Mouse (Mus musculus) gonadal fat pad, adult 2 months (tissue): ENCODE measurements around the gene Babam2. TPM values are rescaled to one million over a fixed set of nuclear protein-coding genes. Genes with fewer than 3 reads are reported as not detected.
"Not testable (repeated sequence)": the region's sequence is repeated elsewhere in the genome, so short reads cannot be mapped to it uniquely, and the experiment has no call there.

ENCODE experiments used
- DNase-seq: peaks from one replicate; pipeline ENCODE4 v3.0.0-alpha.2; 2012; ENCODE audit warnings: low read depth
- polyA plus RNA-seq: library from polyadenylated mRNA; depleted of rRNA; stranded (reverse); fragments of >200 nt; gene quantifications from 2 replicates; pipeline ENCODE4 v1.2.3, GENCODE M21; 2012

The Babam2 gene
- polyA plus RNA-seq, 1 experiment, result 49.9 TPM

DNA sequence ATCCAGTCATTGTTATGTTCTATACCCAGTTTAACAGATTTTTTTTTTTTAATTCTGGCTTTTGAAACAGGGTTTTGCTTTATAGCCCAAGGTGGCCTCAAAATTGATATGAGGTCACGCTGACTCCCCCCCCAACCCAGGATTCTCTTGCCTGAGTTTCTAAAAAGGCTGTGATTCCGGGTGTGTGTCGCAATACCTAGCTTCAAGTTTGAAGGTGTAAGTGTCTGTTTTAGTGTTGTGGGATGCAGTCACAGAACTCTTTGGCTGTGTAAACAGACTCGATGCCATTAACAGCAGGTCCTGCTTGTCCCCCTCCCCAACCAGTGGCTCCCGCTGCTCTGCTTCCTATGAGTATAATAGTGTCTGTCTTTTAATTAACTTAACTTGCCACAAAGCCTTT lies 84.1 kb downstream of the Babam2 start:
- no peak for DNase-seq

GRCm38 (mm10) chr5:31787201-31787600 lies 89.7 kb downstream of the Babam2 start:
- DNase-seq, result peak; percentile 30

DNA sequence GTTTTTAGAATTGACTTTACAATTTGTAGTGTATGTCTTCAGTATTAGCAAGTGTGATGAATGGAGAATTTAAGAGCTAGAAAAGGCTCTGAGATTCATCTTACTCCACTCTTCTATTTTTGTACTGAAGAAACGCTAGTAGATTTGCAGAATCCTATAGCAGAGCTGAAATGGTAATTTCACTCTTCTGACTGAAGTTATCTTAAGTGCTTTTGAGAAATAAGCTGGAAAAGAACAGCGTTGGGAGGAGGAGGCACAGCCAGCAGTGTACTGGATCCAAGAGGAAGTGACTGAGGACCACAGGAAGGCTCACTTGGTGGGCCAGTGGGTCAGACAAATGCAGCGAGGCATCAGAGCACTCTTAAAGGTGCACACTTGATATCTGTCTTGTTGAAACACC lies 90.1 kb downstream of the Babam2 start:
- DNase-seq, result no peak

DNA sequence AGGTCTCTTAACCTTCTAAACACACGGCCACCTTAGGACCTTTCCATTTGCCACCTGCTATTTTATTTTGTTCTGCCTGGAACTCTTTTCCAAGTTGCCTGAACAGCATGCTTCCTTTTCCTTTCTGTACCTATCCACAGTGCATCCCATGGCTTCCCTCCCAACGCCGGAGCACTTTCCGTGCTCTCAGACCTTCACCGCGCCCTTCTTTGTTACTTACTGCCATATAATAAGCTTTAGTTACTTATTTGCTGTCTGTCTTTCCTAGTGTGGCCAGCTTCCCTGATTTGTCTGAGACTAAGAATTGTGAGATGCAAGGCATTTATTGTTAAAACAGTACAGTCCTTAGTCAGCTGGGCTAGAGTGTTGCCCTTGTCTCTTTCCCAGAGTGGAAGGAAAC lies 94.9 kb downstream of the Babam2 start:
- no peak for DNase-seq

DNA sequence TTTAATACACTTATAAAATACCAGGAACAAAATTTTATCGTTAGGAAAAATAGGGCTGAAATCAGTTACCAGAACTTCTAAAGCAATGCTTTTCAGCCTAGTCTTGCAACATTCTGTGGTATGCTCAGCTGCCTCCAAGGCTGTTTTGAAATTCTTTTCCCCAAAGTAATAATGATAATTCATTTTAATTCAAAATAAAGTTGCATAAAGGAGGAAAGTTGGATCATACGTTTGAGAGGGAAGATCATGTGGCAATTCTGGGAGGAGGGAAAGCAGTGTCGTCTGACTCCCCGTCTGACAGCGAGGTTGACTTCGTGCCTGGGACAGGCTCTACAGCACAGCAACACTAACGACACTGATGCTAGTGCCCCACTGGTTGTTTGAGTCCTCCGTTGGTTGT lies 95.4 kb downstream of the Babam2 start:
- DNase-seq, result peak; percentile 34

GRCm38 (mm10) chr5:31795414-31795813 lies 97.9 kb downstream of the Babam2 start:
- no peak for DNase-seq

- DNase-seq, result no peak
Observed at GRCm38 (mm10) chr5:31796979-31797378, 99.5 kb downstream of the Babam2 start.

DNA sequence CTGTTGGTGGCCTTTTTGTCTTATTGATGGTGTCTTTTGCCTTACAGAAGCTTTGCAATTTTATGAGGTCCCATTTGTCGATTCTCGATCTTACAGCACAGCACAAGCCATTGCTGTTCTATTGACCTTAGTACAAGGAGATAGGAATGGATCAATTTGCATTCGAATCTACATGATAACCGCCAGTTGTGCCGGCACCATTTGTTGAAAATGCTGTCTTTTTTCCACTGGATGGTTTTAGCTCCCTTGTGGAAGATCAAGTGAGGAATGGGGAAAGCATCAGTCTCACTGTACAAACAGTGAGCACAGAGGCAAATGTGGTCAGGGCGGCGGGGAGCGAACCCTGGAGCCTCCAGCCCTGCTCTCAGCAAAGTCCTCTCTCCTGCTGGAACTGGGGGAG lies 106.7 kb downstream of the Babam2 start:
- not testable (repeated sequence) for DNase-seq

- no peak for DNase-seq
Observed at GRCm38 (mm10) chr5:31804751-31805150, 107.3 kb downstream of the Babam2 start.

DNA sequence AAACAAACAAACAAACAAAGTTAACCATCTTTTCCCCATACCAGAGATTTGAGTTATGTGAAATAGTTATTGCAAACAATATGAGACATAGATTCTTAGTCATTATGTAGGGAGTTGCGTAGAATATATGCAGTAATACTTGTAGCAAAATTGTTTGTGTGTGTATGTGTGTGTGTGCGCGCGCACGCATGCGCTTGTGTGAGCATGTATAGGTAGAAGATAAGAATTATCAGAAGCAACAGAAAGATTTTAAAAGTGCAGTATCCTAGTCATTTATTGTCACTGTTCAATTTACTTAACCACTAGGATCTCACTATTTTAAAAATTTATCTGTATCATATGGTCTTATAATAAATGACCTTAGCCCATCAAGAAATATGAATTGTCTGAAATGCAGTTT lies 109.8 kb downstream of the Babam2 start:
- no peak for DNase-seq

DNA sequence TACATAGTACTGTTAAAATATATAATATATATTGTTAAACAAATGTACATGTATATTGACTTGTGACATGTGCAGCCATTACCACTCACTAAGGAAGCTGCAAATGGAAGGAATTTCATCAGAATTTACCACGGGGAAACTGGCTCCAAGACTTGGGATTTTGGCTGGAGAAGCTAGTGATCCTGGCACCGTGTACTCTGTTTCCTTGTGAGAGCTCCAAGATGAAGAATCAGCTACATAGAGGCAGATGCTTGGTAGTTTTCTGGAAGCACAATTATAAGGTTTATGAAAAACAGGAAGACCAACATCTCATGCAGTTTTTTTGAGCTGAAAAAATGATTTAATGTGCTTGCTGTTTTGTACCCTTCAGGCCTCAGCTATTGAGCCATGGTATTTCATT lies 110.8 kb downstream of the Babam2 start:
- DNase-seq, result no peak

- DNase-seq, result no peak
Observed at GRCm38 (mm10) chr5:31810796-31811662, 113.5 kb downstream of the Babam2 start.

DNA sequence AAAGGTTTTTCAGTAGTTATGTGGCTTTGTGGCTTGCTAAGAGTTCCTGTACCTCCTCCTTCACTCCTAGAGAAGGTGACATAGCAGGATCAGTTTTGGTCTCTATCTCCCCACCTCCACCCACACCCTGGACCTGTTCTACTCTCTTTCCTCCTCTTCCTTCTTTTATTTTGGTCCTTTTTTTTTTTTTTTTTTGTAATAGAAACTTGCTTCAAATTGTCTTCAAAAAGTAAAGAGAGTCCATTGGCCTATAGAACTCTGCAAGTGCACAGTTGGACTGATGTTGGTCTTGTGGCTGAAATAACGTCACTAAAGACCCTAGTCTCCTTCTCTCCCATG lies 114.1 kb downstream of the Babam2 start:
- no peak for DNase-seq

DNA sequence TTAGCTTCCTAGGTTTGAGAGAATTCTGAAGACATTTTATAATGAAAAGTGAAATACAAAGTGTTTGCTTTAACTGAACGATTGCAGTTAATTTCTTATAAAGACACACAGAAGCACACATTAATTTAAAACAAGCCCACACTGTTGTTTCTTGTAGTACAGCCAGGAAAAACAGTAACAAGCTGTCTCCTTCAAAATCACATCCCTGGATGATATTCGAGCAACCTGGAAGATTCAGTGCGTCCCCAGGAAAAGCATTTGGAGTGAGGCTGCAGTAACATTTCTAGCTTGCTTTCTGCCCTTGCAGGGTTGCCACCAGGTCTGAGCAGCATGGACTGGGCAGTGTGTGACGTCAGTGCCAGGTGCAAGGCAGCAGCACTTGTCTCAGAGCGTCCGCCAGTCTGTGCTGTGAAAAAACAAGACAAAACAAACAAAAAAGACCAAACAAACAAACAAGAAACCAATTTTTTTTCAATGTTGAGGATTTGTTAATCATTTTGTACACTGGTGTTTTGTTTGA lies 115.7 kb downstream of the Babam2 start:
- DNase-seq, result no peak

GRCm38 (mm10) chr5:31814068-31814467 lies 116.6 kb downstream of the Babam2 start:
- DNase-seq, result no peak

GRCm38 (mm10) chr5:31815129-31815528 lies 117.6 kb downstream of the Babam2 start:
- no peak for DNase-seq

GRCm38 (mm10) chr5:31816082-31816481 lies 118.6 kb downstream of the Babam2 start:
- DNase-seq, result no peak

GRCm38 (mm10) chr5:31820801-31821200 lies 123.3 kb downstream of the Babam2 start:
- DNase-seq, result no peak

DNA sequence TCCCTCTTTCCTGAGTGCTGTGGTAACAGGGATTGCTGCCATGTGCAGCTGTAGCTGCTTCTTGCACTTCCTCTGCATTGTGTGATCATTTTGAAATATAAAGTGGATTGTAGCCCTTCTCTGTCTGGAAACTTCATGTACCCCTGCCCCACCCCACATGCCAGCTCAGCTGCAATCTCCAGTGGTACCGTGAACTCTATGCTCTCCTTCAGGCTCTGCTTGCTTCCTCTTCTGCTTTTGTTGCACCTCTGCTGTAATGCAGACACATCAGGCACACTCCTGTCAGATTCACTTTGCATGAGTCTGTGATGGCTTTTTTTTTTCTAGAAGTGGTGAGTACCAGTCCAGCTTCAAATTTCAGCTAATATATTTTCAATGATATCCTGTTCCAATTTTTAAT lies 123.7 kb downstream of the Babam2 start:
- no peak for DNase-seq

DNA sequence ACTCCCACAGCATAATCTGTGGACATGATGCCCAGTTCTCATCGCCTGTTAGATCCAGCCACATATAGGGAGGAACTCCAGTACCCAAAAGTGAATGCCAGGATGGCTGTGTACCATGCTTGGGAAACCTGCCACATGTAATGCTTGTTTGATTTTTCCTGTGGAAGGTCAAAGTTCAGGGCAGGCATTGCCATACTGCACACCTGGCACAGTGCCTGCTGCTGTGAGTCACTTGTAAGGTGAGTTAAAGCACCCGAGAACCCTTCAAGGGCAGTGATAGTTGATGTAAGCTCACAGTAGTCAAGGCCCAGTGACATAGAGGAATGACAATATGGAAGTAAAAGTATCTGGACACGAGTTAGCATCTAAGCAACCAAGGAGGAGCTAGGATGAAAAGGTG lies 126.2 kb downstream of the Babam2 start:
- no peak for DNase-seq

GRCm38 (mm10) chr5:31824126-31824525 lies 126.6 kb downstream of the Babam2 start:
- peak; percentile 52 for DNase-seq

GRCm38 (mm10) chr5:31827304-31827703 lies 129.8 kb downstream of the Babam2 start:
- DNase-seq, result no peak

- no peak for DNase-seq
Observed at GRCm38 (mm10) chr5:31827896-31828295, 130.4 kb downstream of the Babam2 start.

- DNase-seq, result no peak
Observed at GRCm38 (mm10) chr5:31828747-31829146, 131.3 kb downstream of the Babam2 start.
